Mouse (Mus musculus) liver, embryonic 14.5 days (tissue): ENCODE results near the gene Fgfr2. TPM values are rescaled to one million over a fixed set of nuclear protein-coding genes. Genes with fewer than 3 reads are reported as not detected.

Experiments
- ATAC-seq: fragments of 200-750 bp; cut with Nextera tagmentation; 2 replicates; pipeline ENCODE4 v1.8.0; 2017; ENCODE audit warnings: moderate number of reproducible peaks, mild to moderate bottlenecking, moderate library complexity; ENCODE audit not compliant: insufficient read depth
- DNase-seq, 3 experiments: peaks; one replicate each; pipeline ENCODE4 v3.0.0-alpha.2; 2012 to 2013; ENCODE audit warnings: low read depth in 3 of 3, low spot score in 3 of 3
- H3K27ac ChIP-seq: fragments of 300-500 bp; sonication (generic); 2 replicates; pipeline ENCODE4 v1.5.1; 2014; ENCODE audit warnings: moderate library complexity, mild to moderate bottlenecking, control low read depth, inconsistent platforms
- H3K27me3 ChIP-seq: fragments of 300-500 bp; sonication (generic); 2 replicates; pipeline ENCODE4 v1.6.1; 2014; ENCODE audit warnings: mild to moderate bottlenecking, low read length, moderate library complexity; ENCODE audit not compliant: control insufficient read depth, insufficient read depth
- H3K36me3 ChIP-seq: fragments of 300-500 bp; sonication (generic); replicated peaks from 2 replicates; pipeline ENCODE4 v1.6.1; 2014; ENCODE audit warnings: low read depth; ENCODE audit not compliant: control insufficient read depth, insufficient read depth
- H3K4me1 ChIP-seq, 2 experiments: fragments of 200-500 bp in 1 of 2; fragments of 300-500 bp in 1 of 2; sonication (generic) in 1 of 2; replicated peaks; 2 replicates each; pipeline ENCODE4 v1.6.1; 2012 to 2014; ENCODE audit warnings: antibody characterized with exemption in 1 of 2, inconsistent platforms in 1 of 2, low read length in 1 of 2; ENCODE audit not compliant: control insufficient read depth in 2 of 2, insufficient read depth in 2 of 2
- H3K4me2 ChIP-seq: fragments of 300-500 bp; sonication (generic); 2 replicates; pipeline ENCODE4 v1.6.1; 2014; ENCODE audit warnings: low read depth, mild to moderate bottlenecking, control low read depth, moderate library complexity
- H3K4me3 ChIP-seq, 2 experiments: fragments of 200-500 bp in 1 of 2; fragments of 300-500 bp in 1 of 2; sonication (generic) in 1 of 2; 2 replicates each; pipeline ENCODE4 v1.5.1; 2012 to 2014; ENCODE audit warnings: low read depth in 2 of 2, low read length in 2 of 2, mild to moderate bottlenecking in 2 of 2, control low read depth in 1 of 2, inconsistent platforms in 1 of 2, moderate library complexity in 1 of 2; ENCODE audit not compliant: insufficient read depth in 1 of 2
- H3K9ac ChIP-seq: fragments of 300-500 bp; sonication (generic); replicated peaks from 2 replicates; pipeline ENCODE4 v1.6.1; 2014; ENCODE audit warnings: mild to moderate bottlenecking, control low read depth, moderate library complexity
- H3K9me3 ChIP-seq: fragments of 300-500 bp; sonication (generic); 2 replicates; pipeline ENCODE4 v1.6.1; 2016; ENCODE audit warnings: low read length, mixed read lengths; ENCODE audit not compliant: control insufficient read depth
- CTCF ChIP-seq: IDR thresholded peaks from 2 replicates; pipeline ENCODE4 v1.5.1; 2016; ENCODE audit warnings: antibody characterized with exemption, low read depth, control low read depth
- EP300 ChIP-seq: IDR thresholded peaks from 2 replicates; pipeline ENCODE4 v1.6.1; 2016; ENCODE audit warnings: antibody characterized with exemption, low read depth
- WGBS: fragments of 180-500 bp; shearing (Covaris S2); extraction: QIAGEN DNeasy Blood & Tissue Kit; methylation state at CpG from one replicate; pipeline ENCODE4 v1.1.7; 2014; ENCODE audit not compliant: insufficient replicate concordance; 5-methylcytosine and 5-hydroxymethylcytosine counted together
- polyA plus RNA-seq, 2 experiments: library from polyadenylated mRNA; depleted of rRNA in 1 of 2; stranded (reverse) in 1 of 2; unstranded in 1 of 2; fragments of >200 nt; fragmentation: Nextera tagmentation in 1 of 2; extraction: Ambion mirVana in 1 of 2; gene quantifications; 2 replicates each; pipeline versions ENCODE4 v1.2.1 to v1.2.3; 2012 to 2014

Fgfr2 gene
- polyA plus RNA-seq, 2 experiments: 7.9 to 8.8 TPM

- ATAC-seq: no peak
- 44% methylated on average over 3 of the region's 3 CpGs for WGBS
- no peaks in the 10 kb centered on the region for H3K4me1 ChIP-seq
- no peaks in the 10 kb centered on the region for H3K36me3 ChIP-seq
- no peak overlapping the region for H3K4me3 ChIP-seq
- no peak overlapping the region for H3K4me2 ChIP-seq
- no peaks in the 10 kb centered on the region for H3K9me3 ChIP-seq
- no peaks in the 10 kb centered on the region for H3K27me3 ChIP-seq
- H3K9ac ChIP-seq: no peak overlapping the region
- no peak for DNase-seq
- TF ChIP-seq EP300 (no peak), CTCF (no peak)
- H3K27ac ChIP-seq: no peak overlapping the region
Measured at GRCm38 (mm10) chr7:131133181-131133580, 1990.0 kb downstream of the Fgfr2 start.

GRCm38 (mm10) chr7:131130021-131130420 is 1993.1 kb downstream of the Fgfr2 start:
- no peak overlapping the region for H3K4me2 ChIP-seq
- H3K9me3 ChIP-seq: no peaks in the 10 kb centered on the region
- no peak overlapping the region for H3K4me3 ChIP-seq
- H3K9ac ChIP-seq: no peak overlapping the region
- 66% methylated on average over 12 of the region's 12 CpGs for WGBS
- H3K27ac ChIP-seq: no peak overlapping the region
- no peaks in the 10 kb centered on the region for H3K27me3 ChIP-seq
- ATAC-seq: no peak
- TF ChIP-seq CTCF: no peak
- no peak for TF ChIP-seq EP300
- DNase-seq: no peak
- H3K36me3 ChIP-seq: no peaks in the 10 kb centered on the region
- H3K4me1 ChIP-seq: no peaks in the 10 kb centered on the region

GRCm38 (mm10) chr7:131122210-131122807 is 2000.8 kb downstream of the Fgfr2 start:
- Histone ChIP-seq H3K9me3 (no peaks in the 10 kb centered on the region), H3K9ac (no peak overlapping the region), H3K27me3 (no peaks in the 10 kb centered on the region), H3K4me2 (no peak overlapping the region), H3K27ac (no peak overlapping the region), H3K36me3 (no peaks in the 10 kb centered on the region), H3K4me3 (no peak overlapping the region), H3K4me1 (no peaks in the 10 kb centered on the region)
- TF ChIP-seq CTCF (no peak), EP300 (no peak)
- DNase-seq: no peak
- 68% methylated on average over 2 of the region's 2 CpGs for WGBS
- ATAC-seq: no peak

GRCm38 (mm10) chr7:131114434-131114833 is 2008.7 kb downstream of the Fgfr2 start:
- Histone ChIP-seq H3K27me3 (no peaks in the 10 kb centered on the region), H3K27ac (no peak overlapping the region), H3K4me1 (no peaks in the 10 kb centered on the region), H3K4me3 (no peak overlapping the region), H3K4me2 (no peak overlapping the region), H3K9ac (no peak overlapping the region), H3K36me3 (no peaks in the 10 kb centered on the region), H3K9me3 (no peaks in the 10 kb centered on the region)
- DNase-seq (no peak), ATAC-seq (no peak)
- TF ChIP-seq EP300: no peak
- TF ChIP-seq CTCF: no peak
- 45% methylated on average over 2 of the region's 2 CpGs for WGBS

GRCm38 (mm10) chr7:131113676-131114075 is 2009.5 kb downstream of the Fgfr2 start:
- H3K9me3 ChIP-seq: no peaks in the 10 kb centered on the region
- H3K4me3 ChIP-seq: no peak overlapping the region
- no peaks in the 10 kb centered on the region for H3K36me3 ChIP-seq
- H3K4me1 ChIP-seq: no peaks in the 10 kb centered on the region
- no peak for DNase-seq
- no peak for ATAC-seq
- H3K9ac ChIP-seq: no peak overlapping the region
- TF ChIP-seq EP300 (no peak), CTCF (no peak)
- H3K27me3 ChIP-seq: no peaks in the 10 kb centered on the region
- H3K4me2 ChIP-seq: no peak overlapping the region
- no peak overlapping the region for H3K27ac ChIP-seq
- 53% methylated on average over 6 of the region's 6 CpGs for WGBS
